Mouse (Mus musculus): Measurements from ENCODE around the gene Vamp5. TPM values are rescaled to one million over a fixed set of nuclear protein-coding genes. Genes with fewer than 3 reads are reported as not detected.
A peak's percentile ranks its signal among the peaks of the same experiment; 100 is the strongest.

Vamp5 gene
- total RNA-seq, 2 experiments from 2014 or later = 125 to 424 TPM

GRCm38 (mm10) chr6:72352636-72353405 is 27.4 kb downstream of the Vamp5 start:
- no peak for ATAC-seq (replicated peaks; ENCODE audit: low FRiP score, low TSS enrichment, poor library complexity, severe bottlenecking)

GRCm38 (mm10) chr6:72350214-72350613 is 30.1 kb downstream of the Vamp5 start:
- no peak for ATAC-seq (replicated peaks; ENCODE audit: low FRiP score, low TSS enrichment, poor library complexity, severe bottlenecking)

GRCm38 (mm10) chr6:72348411-72348810 is 31.9 kb downstream of the Vamp5 start:
- no peak for ATAC-seq (replicated peaks; ENCODE audit: low FRiP score, low TSS enrichment, poor library complexity, severe bottlenecking)

GRCm38 (mm10) chr6:72347166-72347941 is 32.9 kb downstream of the Vamp5 start, which contains the start of gene 0610030E20Rik:
Gene 0610030E20Rik, plus strand, starts transcription at chr6:72347317.
- peak; percentile 51 for ATAC-seq (replicated peaks; ENCODE audit: low FRiP score, low TSS enrichment, poor library complexity, severe bottlenecking)

GRCm38 (mm10) chr6:72346261-72346660 is 34.0 kb downstream of the Vamp5 start:
- peak; percentile 48; the same call in 1 of the 2 replicates for ATAC-seq (replicated peaks; ENCODE audit: low FRiP score, low TSS enrichment, poor library complexity, severe bottlenecking)

GRCm38 (mm10) chr6:72345633-72346032 is 34.6 kb downstream of the Vamp5 start:
- no peak for ATAC-seq (replicated peaks; ENCODE audit: low FRiP score, low TSS enrichment, poor library complexity, severe bottlenecking)

- ATAC-seq (replicated peaks; ENCODE audit: low FRiP score, low TSS enrichment, poor library complexity, severe bottlenecking) = peak; percentile 85
Measured at GRCm38 (mm10) chr6:72345074-72345567, 35.1 kb downstream of the Vamp5 start, which contains the start of gene Usp39. Gene Usp39, minus strand, starts transcription at chr6:72345184.

- ATAC-seq (replicated peaks; ENCODE audit: low FRiP score, low TSS enrichment, poor library complexity, severe bottlenecking) = no peak
Measured at GRCm38 (mm10) chr6:72344396-72345073, 35.7 kb downstream of the Vamp5 start.

- no peak for ATAC-seq (replicated peaks; ENCODE audit: low FRiP score, low TSS enrichment, poor library complexity, severe bottlenecking)
Measured at GRCm38 (mm10) chr6:72340481-72340880, 39.8 kb downstream of the Vamp5 start.

- no peak for ATAC-seq (replicated peaks; ENCODE audit: low FRiP score, low TSS enrichment, poor library complexity, severe bottlenecking)
Measured at GRCm38 (mm10) chr6:72333111-72333510, 47.2 kb downstream of the Vamp5 start.

GRCm38 (mm10) chr6:72330133-72330532 is 50.1 kb downstream of the Vamp5 start:
- no peak for ATAC-seq (replicated peaks; ENCODE audit: low FRiP score, low TSS enrichment, poor library complexity, severe bottlenecking)

- no peak for ATAC-seq (replicated peaks; ENCODE audit: low FRiP score, low TSS enrichment, poor library complexity, severe bottlenecking)
Measured at GRCm38 (mm10) chr6:72329019-72329418, 51.2 kb downstream of the Vamp5 start.

- ATAC-seq (replicated peaks; ENCODE audit: low FRiP score, low TSS enrichment, poor library complexity, severe bottlenecking) = peak; percentile 46
Measured at GRCm38 (mm10) chr6:72326274-72326673, 54.0 kb downstream of the Vamp5 start.

- peak; percentile 96 for ATAC-seq (replicated peaks; ENCODE audit: low FRiP score, low TSS enrichment, poor library complexity, severe bottlenecking)
Measured at GRCm38 (mm10) chr6:72323786-72324508, 56.3 kb downstream of the Vamp5 start.

- ATAC-seq (replicated peaks; ENCODE audit: low FRiP score, low TSS enrichment, poor library complexity, severe bottlenecking) = no peak
Measured at GRCm38 (mm10) chr6:72322936-72323335, 57.3 kb downstream of the Vamp5 start.

- ATAC-seq (replicated peaks; ENCODE audit: low FRiP score, low TSS enrichment, poor library complexity, severe bottlenecking) = peak; percentile 48
Measured at GRCm38 (mm10) chr6:72319019-72319418, 61.2 kb downstream of the Vamp5 start.

All from megakaryocyte-erythroid progenitor cell, adult 5-6 weeks (primary cell).